Mouse (Mus musculus): ENCODE measurements around the gene Irf7. TPM values are rescaled to one million over a fixed set of nuclear protein-coding genes. Genes with fewer than 3 reads are reported as not detected.

Gene Irf7
- polyA plus RNA-seq, 1 experiment from 2014 or later: 0.46 TPM

GRCm38 (mm10) chr7:141231551-141231950 is 34.7 kb downstream of the Irf7 start:
- no peak for ATAC-seq (replicated peaks; ENCODE audit: insufficient number of reproducible peaks, low FRiP score, low TSS enrichment, low read depth)

GRCm38 (mm10) chr7:141231111-141231510 is 35.2 kb downstream of the Irf7 start:
- H3K27ac ChIP-seq (replicated peaks; ENCODE audit: low read depth, low read length): no peak overlapping the region
- H3K4me3 ChIP-seq (ENCODE audit: low read depth, low read length): no peak overlapping the region
- H3K27me3 ChIP-seq (ENCODE audit: control insufficient read depth, insufficient read depth, low read length): no peaks in the 10 kb centered on the region
- H3K4me2 ChIP-seq (ENCODE audit: low read depth, low read length): no peak overlapping the region
- no peak overlapping the region for H3K9ac ChIP-seq (replicated peaks; ENCODE audit: low read length)
- peaks cover 11% of the 10 kb centered on the region for H3K36me3 ChIP-seq (replicated peaks; ENCODE audit: control insufficient read depth, insufficient read depth, low read depth, low read length)
- no peak for ATAC-seq (replicated peaks; ENCODE audit: insufficient number of reproducible peaks, low FRiP score, low TSS enrichment, low read depth)
- H3K9me3 ChIP-seq (replicated peaks; ENCODE audit: control insufficient read depth, low read length): no peaks in the 10 kb centered on the region
- H3K4me1 ChIP-seq (ENCODE audit: control insufficient read depth, insufficient read depth, low read length): no peaks in the 10 kb centered on the region
- no peak for DNase-seq (ENCODE audit: low spot score)
- 86% methylated on average over 3 of the region's 3 CpGs for WGBS

More at GRCm38 (mm10) chr7:141231551-141231950, 34.7 kb downstream of the Irf7 start:
- Histone ChIP-seq H3K27me3 (ENCODE audit: control insufficient read depth, insufficient read depth, low read length) (no peaks in the 10 kb centered on the region), H3K36me3 (replicated peaks; ENCODE audit: control insufficient read depth, insufficient read depth, low read depth, low read length) (peaks cover 11% of the 10 kb centered on the region), H3K4me3 (ENCODE audit: low read depth, low read length) (no peak overlapping the region), H3K9me3 (replicated peaks; ENCODE audit: control insufficient read depth, low read length) (no peaks in the 10 kb centered on the region), H3K4me2 (ENCODE audit: low read depth, low read length) (no peak overlapping the region), H3K4me1 (ENCODE audit: control insufficient read depth, insufficient read depth, low read length) (no peaks in the 10 kb centered on the region), H3K9ac (replicated peaks; ENCODE audit: low read length) (no peak overlapping the region), H3K27ac (replicated peaks; ENCODE audit: low read depth, low read length) (no peak overlapping the region)
- 94% methylated on average over 8 of the region's 10 CpGs for WGBS
- no peak for DNase-seq (ENCODE audit: low spot score)

- Histone ChIP-seq H3K9me3 (replicated peaks; ENCODE audit: control insufficient read depth, low read length) (no peaks in the 10 kb centered on the region), H3K36me3 (replicated peaks; ENCODE audit: control insufficient read depth, insufficient read depth, low read depth, low read length) (peaks cover 11% of the 10 kb centered on the region), H3K9ac (replicated peaks; ENCODE audit: low read length) (no peak overlapping the region), H3K27ac (replicated peaks; ENCODE audit: low read depth, low read length) (no peak overlapping the region), H3K4me1 (ENCODE audit: control insufficient read depth, insufficient read depth, low read length) (no peaks in the 10 kb centered on the region), H3K27me3 (ENCODE audit: control insufficient read depth, insufficient read depth, low read length) (no peaks in the 10 kb centered on the region), H3K4me2 (ENCODE audit: low read depth, low read length) (no peak overlapping the region), H3K4me3 (ENCODE audit: low read depth, low read length) (no peak overlapping the region)
- DNase-seq (ENCODE audit: low spot score) (no peak), ATAC-seq (replicated peaks; ENCODE audit: insufficient number of reproducible peaks, low FRiP score, low TSS enrichment, low read depth) (no peak)
- 94% methylated on average over 4 of the region's 4 CpGs for WGBS
Measured at GRCm38 (mm10) chr7:141230570-141230969, 35.7 kb downstream of the Irf7 start.

GRCm38 (mm10) chr7:141229702-141230101 is 36.6 kb downstream of the Irf7 start:
- Histone ChIP-seq H3K9ac (replicated peaks; ENCODE audit: low read length) (peak overlapping the region; percentile 98), H3K4me1 (ENCODE audit: control insufficient read depth, insufficient read depth, low read length) (no peaks in the 10 kb centered on the region), H3K4me2 (ENCODE audit: low read depth, low read length) (peak overlapping the region; percentile 89), H3K36me3 (replicated peaks; ENCODE audit: control insufficient read depth, insufficient read depth, low read depth, low read length) (peaks cover 11% of the 10 kb centered on the region), H3K4me3 (ENCODE audit: low read depth, low read length) (peak overlapping the region; percentile 100), H3K27me3 (ENCODE audit: control insufficient read depth, insufficient read depth, low read length) (no peaks in the 10 kb centered on the region), H3K9me3 (replicated peaks; ENCODE audit: control insufficient read depth, low read length) (no peaks in the 10 kb centered on the region), H3K27ac (replicated peaks; ENCODE audit: low read depth, low read length) (no peak overlapping the region)
- 50% methylated on average over 6 of the region's 6 CpGs for WGBS
- no peak for DNase-seq (ENCODE audit: low spot score)
- no peak for ATAC-seq (replicated peaks; ENCODE audit: insufficient number of reproducible peaks, low FRiP score, low TSS enrichment, low read depth)

GRCm38 (mm10) chr7:141228279-141229067 is 37.8 kb downstream of the Irf7 start, which contains the start of gene Phrf1:
Gene Phrf1 (plus strand): TSS chr7:141228784.
- Histone ChIP-seq H3K4me3 (ENCODE audit: low read depth, low read length) (peak within 1 kb of the TSS; percentile 100), H3K27me3 (ENCODE audit: control insufficient read depth, insufficient read depth, low read length) (no peaks in the 10 kb centered on the region), H3K9me3 (replicated peaks; ENCODE audit: control insufficient read depth, low read length) (no peaks in the 10 kb centered on the region), H3K27ac (replicated peaks; ENCODE audit: low read depth, low read length) (peak within 1 kb of the TSS; percentile 75), H3K4me2 (ENCODE audit: low read depth, low read length) (peak within 1 kb of the TSS; percentile 89), H3K36me3 (replicated peaks; ENCODE audit: control insufficient read depth, insufficient read depth, low read depth, low read length) (peaks cover 9% of the 10 kb centered on the region), H3K4me1 (ENCODE audit: control insufficient read depth, insufficient read depth, low read length) (no peaks in the 10 kb centered on the region), H3K9ac (replicated peaks; ENCODE audit: low read length) (peak within 1 kb of the TSS; percentile 98)
- under 1% methylated on average over 76 of the region's 76 CpGs for WGBS
- ATAC-seq (replicated peaks; ENCODE audit: insufficient number of reproducible peaks, low FRiP score, low TSS enrichment, low read depth) (peak; percentile 89), DNase-seq (ENCODE audit: low spot score) (peak; percentile 92)

GRCm38 (mm10) chr7:141227796-141228195 is 38.5 kb downstream of the Irf7 start:
- WGBS: 72% methylated on average over 4 of the region's 4 CpGs
- no peak overlapping the region for H3K4me3 ChIP-seq (ENCODE audit: low read depth, low read length)
- no peak overlapping the region for H3K27ac ChIP-seq (replicated peaks; ENCODE audit: low read depth, low read length)
- DNase-seq (ENCODE audit: low spot score) (no peak), ATAC-seq (replicated peaks; ENCODE audit: insufficient number of reproducible peaks, low FRiP score, low TSS enrichment, low read depth) (no peak)
- H3K36me3 ChIP-seq (replicated peaks; ENCODE audit: control insufficient read depth, insufficient read depth, low read depth, low read length): peaks cover 7% of the 10 kb centered on the region
- no peak overlapping the region for H3K9ac ChIP-seq (replicated peaks; ENCODE audit: low read length)
- no peaks in the 10 kb centered on the region for H3K9me3 ChIP-seq (replicated peaks; ENCODE audit: control insufficient read depth, low read length)
- no peak overlapping the region for H3K4me2 ChIP-seq (ENCODE audit: low read depth, low read length)
- H3K4me1 ChIP-seq (ENCODE audit: control insufficient read depth, insufficient read depth, low read length): no peaks in the 10 kb centered on the region
- no peaks in the 10 kb centered on the region for H3K27me3 ChIP-seq (ENCODE audit: control insufficient read depth, insufficient read depth, low read length)

- H3K27me3 ChIP-seq (ENCODE audit: control insufficient read depth, insufficient read depth, low read length): no peaks in the 10 kb centered on the region
- H3K36me3 ChIP-seq (replicated peaks; ENCODE audit: control insufficient read depth, insufficient read depth, low read depth, low read length): no peaks in the 10 kb centered on the region; the same call in 1 of the 2 replicates
- H3K27ac ChIP-seq (replicated peaks; ENCODE audit: low read depth, low read length): no peak overlapping the region
- DNase-seq (ENCODE audit: low spot score): no peak
- 79% methylated on average over 6 of the region's 6 CpGs for WGBS
- H3K4me3 ChIP-seq (ENCODE audit: low read depth, low read length): no peak overlapping the region
- H3K9ac ChIP-seq (replicated peaks; ENCODE audit: low read length): no peak overlapping the region
- H3K4me2 ChIP-seq (ENCODE audit: low read depth, low read length): no peak overlapping the region
- no peak for ATAC-seq (replicated peaks; ENCODE audit: insufficient number of reproducible peaks, low FRiP score, low TSS enrichment, low read depth)
- H3K4me1 ChIP-seq (ENCODE audit: control insufficient read depth, insufficient read depth, low read length): peaks cover 6% of the 10 kb centered on the region; the same call in 1 of the 2 replicates
- no peaks in the 10 kb centered on the region for H3K9me3 ChIP-seq (replicated peaks; ENCODE audit: control insufficient read depth, low read length)
Measured at GRCm38 (mm10) chr7:141226535-141226934, 39.7 kb downstream of the Irf7 start.

GRCm38 (mm10) chr7:141222696-141223215 is 43.5 kb downstream of the Irf7 start:
- peaks cover 6% of the 10 kb centered on the region; the same call in 1 of the 2 replicates for H3K4me1 ChIP-seq (ENCODE audit: control insufficient read depth, insufficient read depth, low read length)
- H3K27me3 ChIP-seq (ENCODE audit: control insufficient read depth, insufficient read depth, low read length): no peaks in the 10 kb centered on the region
- DNase-seq (ENCODE audit: low spot score) (no peak), ATAC-seq (replicated peaks; ENCODE audit: insufficient number of reproducible peaks, low FRiP score, low TSS enrichment, low read depth) (no peak)
- no peak overlapping the region; the same call in 1 of the 2 replicates for H3K9ac ChIP-seq (replicated peaks; ENCODE audit: low read length)
- 0 out of 2 replicates have a peak overlapping the region, but pooled peaks have one; percentile 59 for H3K27ac ChIP-seq (replicated peaks; ENCODE audit: low read depth, low read length)
- H3K4me2 ChIP-seq (ENCODE audit: low read depth, low read length): no peak overlapping the region
- 89% methylated on average over 4 of the region's 4 CpGs for WGBS
- no peaks in the 10 kb centered on the region for H3K36me3 ChIP-seq (replicated peaks; ENCODE audit: control insufficient read depth, insufficient read depth, low read depth, low read length)
- no peak overlapping the region for H3K4me3 ChIP-seq (ENCODE audit: low read depth, low read length)
- no peaks in the 10 kb centered on the region for H3K9me3 ChIP-seq (replicated peaks; ENCODE audit: control insufficient read depth, low read length)

Data from embryonic facial prominence, embryonic 11.5 days (tissue).